Comparison of ENCODE assay signal across 8 mouse cellular contexts in genomic region chr4:129983764-129984420, GRCm38 (mm10). TPM values are rescaled to one million over a fixed set of nuclear protein-coding genes. Genes with fewer than 3 reads are reported as not detected.
A peak's percentile ranks its signal among the peaks of the same experiment; 100 is the strongest.
DNase-seq lines count a peak whose midpoint lies in the region; ATAC-seq and TF ChIP-seq lines count a peak whose summit lies in the region.

No protein-coding gene starts in this region.

- no peak overlapping the region for H3K4me3 ChIP-seq in bone marrow, adult 2 months (replicated peaks; ENCODE audit: control insufficient read depth, low read depth, low read length)
- H3K4me3 ChIP-seq in forebrain, embryonic 10.5 days, result peak overlapping the region; percentile 72
- H3K4me3 ChIP-seq in heart, embryonic 14.5 days (ENCODE audit: control insufficient read depth in 1 of 2, insufficient read depth in 1 of 2, low read depth in 1 of 2, low read length in 2 of 2), result peak overlapping the region; percentile 42 to 61
- H3K4me3 ChIP-seq in kidney, postnatal 0 days (replicated peaks; ENCODE audit: low read depth, low read length), result peak overlapping the region; percentile 51
- peak overlapping the region; percentile 71 for H3K4me3 ChIP-seq in limb, embryonic 15.5 days
- no peak overlapping the region for H3K4me3 ChIP-seq in myocyte
- H3K4me3 ChIP-seq in stomach, embryonic 16.5 days (replicated peaks; ENCODE audit: low read length), result peak overlapping the region; percentile 67

- no peak for TF ChIP-seq POLR2A in bone marrow, adult 2 months (IDR thresholded peaks at IDR 0.05; ENCODE audit: borderline replicate concordance, control insufficient read depth, low read depth, low read length)
- no peak for TF ChIP-seq POLR2A in myocyte (IDR thresholded peaks at IDR 0.05; ENCODE audit: insufficient read length, low read depth)

- no peaks in the 10 kb centered on the region for H3K36me3 ChIP-seq in forebrain, embryonic 10.5 days (replicated peaks)
- H3K36me3 ChIP-seq in heart, embryonic 14.5 days (ENCODE audit: control insufficient read depth, insufficient read depth, low read length), result no peaks in the 10 kb centered on the region
- H3K36me3 ChIP-seq in kidney, postnatal 0 days (ENCODE audit: insufficient read depth, low read length), result no peaks in the 10 kb centered on the region
- H3K36me3 ChIP-seq in limb, embryonic 15.5 days, result no peaks in the 10 kb centered on the region
- no peaks in the 10 kb centered on the region for H3K36me3 ChIP-seq in myocyte (ENCODE audit: control insufficient read depth, insufficient read depth)
- H3K36me3 ChIP-seq in stomach, embryonic 16.5 days (ENCODE audit: control insufficient read depth, insufficient read depth, low read length), result no peaks in the 10 kb centered on the region

- H3K27me3 ChIP-seq in forebrain, embryonic 10.5 days (ENCODE audit: poor library complexity, severe bottlenecking), result peaks cover 97% of the 10 kb centered on the region
- H3K27me3 ChIP-seq in heart, embryonic 14.5 days (ENCODE audit: control insufficient read depth, insufficient read depth, low read length), result peaks cover 57% of the 10 kb centered on the region
- peaks cover 30% of the 10 kb centered on the region for H3K27me3 ChIP-seq in kidney, postnatal 0 days (ENCODE audit: insufficient read depth, low read length)
- peaks cover 66% of the 10 kb centered on the region for H3K27me3 ChIP-seq in limb, embryonic 15.5 days
- H3K27me3 ChIP-seq in myocyte (ENCODE audit: control insufficient read depth, insufficient read depth, insufficient read length), result peaks cover 90% of the 10 kb centered on the region
- H3K27me3 ChIP-seq in stomach, embryonic 16.5 days (ENCODE audit: control insufficient read depth, insufficient read depth, low read length), result peaks cover 31% of the 10 kb centered on the region

- H3K79me2 ChIP-seq in myocyte (ENCODE audit: control insufficient read depth, insufficient read depth), result no peaks in the 10 kb centered on the region

- peak overlapping the region; percentile 97 for H3K4me2 ChIP-seq in heart, embryonic 14.5 days (ENCODE audit: low read length)
- H3K4me2 ChIP-seq in kidney, postnatal 0 days (ENCODE audit: low read length), result peak overlapping the region; percentile 93
- peak overlapping the region; percentile 97 for H3K4me2 ChIP-seq in limb, embryonic 15.5 days
- peak overlapping the region; percentile 61 for H3K4me2 ChIP-seq in myocyte (ENCODE audit: low read depth)
- peak overlapping the region; percentile 96 for H3K4me2 ChIP-seq in stomach, embryonic 16.5 days (ENCODE audit: low read depth, low read length)

- H3K27ac ChIP-seq in bone marrow, adult 2 months (ENCODE audit: control insufficient read depth, insufficient read depth, low read depth, low read length, poor library complexity), result no peak overlapping the region
- 0 out of 2 replicates have a peak overlapping the region, but pooled peaks have one; percentile 79 for H3K27ac ChIP-seq in forebrain, embryonic 10.5 days
- H3K27ac ChIP-seq in heart, embryonic 14.5 days (replicated peaks in 1 of 2; ENCODE audit: control insufficient read depth in 1 of 2, insufficient read depth in 1 of 2, low read depth in 2 of 2, low read length in 2 of 2), result no peak overlapping the region
- H3K27ac ChIP-seq in kidney, postnatal 0 days, result no peak overlapping the region
- peak overlapping the region; percentile 50; the same call in 1 of the 2 replicates for H3K27ac ChIP-seq in limb, embryonic 15.5 days
- H3K27ac ChIP-seq in stomach, embryonic 16.5 days (ENCODE audit: low read length), result no peak overlapping the region; the same call in 1 of the 2 replicates

- WGBS in bone marrow, adult 2 months, result 6% methylated on average over 15 of the region's 15 CpGs
- 6% methylated on average over 15 of the region's 15 CpGs for WGBS in forebrain, embryonic 10.5 days
- 3% methylated on average over 15 of the region's 15 CpGs for WGBS in heart, embryonic 14.5 days
- WGBS in kidney, postnatal 0 days, result 4% methylated on average over 14 of the region's 15 CpGs
- WGBS in limb, embryonic 15.5 days, result 4% methylated on average over 15 of the region's 15 CpGs
- 5% methylated on average over 15 of the region's 15 CpGs for WGBS in stomach, embryonic 16.5 days

- no peak for ATAC-seq in heart, embryonic 14.5 days (ENCODE audit: insufficient number of reproducible peaks, insufficient read depth, low FRiP score, low read depth)
- 0 out of 2 replicates have a peak, but pooled peaks have one; percentile 14 for ATAC-seq in kidney, postnatal 0 days (replicated peaks; ENCODE audit: low FRiP score, low read depth)
- no peak for ATAC-seq in limb, embryonic 15.5 days (ENCODE audit: insufficient number of reproducible peaks, low FRiP score, low TSS enrichment, low read depth)
- ATAC-seq in stomach, embryonic 16.5 days (ENCODE audit: insufficient read depth, low FRiP score), result no peak

- DNase-seq in B cell, adult 2 months, result peak; percentile 57 to 62
- DNase-seq in forebrain, embryonic 10.5 days (ENCODE audit: extremely low spot score, low spot score), result peak; percentile 69
- DNase-seq in kidney, postnatal 0 days (ENCODE audit: low spot score), result peak; percentile 74

- no peak overlapping the region for H3K9ac ChIP-seq in heart, embryonic 14.5 days (ENCODE audit: low read length)
- H3K9ac ChIP-seq in kidney, postnatal 0 days (ENCODE audit: low read depth, low read length), result 0 out of 2 replicates have a peak overlapping the region, but pooled peaks have one; percentile 56
- H3K9ac ChIP-seq in limb, embryonic 15.5 days, result no peak overlapping the region
- H3K9ac ChIP-seq in stomach, embryonic 16.5 days (ENCODE audit: low read length), result peak overlapping the region; percentile 81; the same call in 1 of the 2 replicates

- no peaks in the 10 kb centered on the region for H3K9me3 ChIP-seq in forebrain, embryonic 10.5 days
- no peaks in the 10 kb centered on the region for H3K9me3 ChIP-seq in heart, embryonic 14.5 days (ENCODE audit: control insufficient read depth, low read length)
- no peaks in the 10 kb centered on the region for H3K9me3 ChIP-seq in kidney, postnatal 0 days (replicated peaks; ENCODE audit: low read length)
- H3K9me3 ChIP-seq in limb, embryonic 15.5 days, result no peaks in the 10 kb centered on the region
- no peaks in the 10 kb centered on the region for H3K9me3 ChIP-seq in stomach, embryonic 16.5 days (replicated peaks; ENCODE audit: control insufficient read depth, low read length)

- no peak overlapping the region for H3ac ChIP-seq in myocyte (ENCODE audit: control insufficient read depth, insufficient read length)

- H3K4me1 ChIP-seq in bone marrow, adult 2 months (ENCODE audit: control insufficient read depth, insufficient read depth, low read length), result no peaks in the 10 kb centered on the region; the same call in none of the 2 replicates
- peaks cover 77% of the 10 kb centered on the region for H3K4me1 ChIP-seq in forebrain, embryonic 10.5 days
- peaks cover 15 to 23% of the 10 kb centered on the region in 2 experiments; a peak in 2 of 4 replicates for H3K4me1 ChIP-seq in heart, embryonic 14.5 days (ENCODE audit: control insufficient read depth in 2 of 2, insufficient read depth in 2 of 2, low read length in 2 of 2)
- peaks cover 16% of the 10 kb centered on the region for H3K4me1 ChIP-seq in kidney, postnatal 0 days (replicated peaks; ENCODE audit: insufficient read depth, low read length)
- H3K4me1 ChIP-seq in limb, embryonic 15.5 days, result peaks cover 65% of the 10 kb centered on the region
- peaks cover 37% of the 10 kb centered on the region for H3K4me1 ChIP-seq in stomach, embryonic 16.5 days (ENCODE audit: control insufficient read depth, insufficient read depth, low read length)

- TF ChIP-seq CTCF in bone marrow, adult 2 months (IDR thresholded peaks at IDR 0.05; ENCODE audit: control insufficient read depth, insufficient read depth, low read length), result peak; percentile 45
- peak; percentile 75 for TF ChIP-seq CTCF in kidney, postnatal 0 days (IDR thresholded peaks at IDR 0.05; ENCODE audit: low read depth)

TF ChIP-seq in myocyte, 11 proteins besides CTCF, POLR2A, EP300 and RAD21 (continues in another document):
- TF ChIP-seq TCF12 (IDR thresholded peaks at IDR 0.05; ENCODE audit: insufficient read depth, poor library complexity, severe bottlenecking) (no peak), POLR2AphosphoS2 (IDR thresholded peaks at IDR 0.05; ENCODE audit: insufficient read length, low read depth) (no peak), MAX (IDR thresholded peaks at IDR 0.05; ENCODE audit: low read depth) (no peak), USF1 (IDR thresholded peaks at IDR 0.05; ENCODE audit: low read depth) (no peak), SRF (IDR thresholded peaks at IDR 0.05; ENCODE audit: control insufficient read depth, insufficient read length, low read depth) (no peak), REST (IDR thresholded peaks at IDR 0.05; ENCODE audit: insufficient read depth, insufficient read length) (no peak), E2F4 (IDR thresholded peaks at IDR 0.05; ENCODE audit: insufficient read depth) (no peak), MYOD1 (IDR thresholded peaks at IDR 0.05; ENCODE audit: control insufficient read depth in 1 of 3, insufficient read length in 2 of 3, low read depth in 2 of 3) (no peak), TCF3 (IDR thresholded peaks at IDR 0.05; ENCODE audit: insufficient read length, low read depth) (no peak), MYOG (IDR thresholded peaks at IDR 0.05; ENCODE audit: control insufficient read depth in 1 of 3, insufficient read depth in 1 of 3, insufficient read length in 2 of 3, low read depth in 2 of 3) (no peak)

RNA-seq across cellular contexts. Expression of gene Adgrb2, which starts 0.8 kb away (rescaled TPM):
- polyA plus RNA-seq in bone marrow, adult 2 months (2011; ENCODE audit: insufficient read depth, insufficient read length, low replicate concordance, missing spikeins), result not detected in 2 replicates
- 0.84 and 1.4 TPM in 2 replicates for polyA plus RNA-seq in forebrain, embryonic 10.5 days (2016; fragmentation: Nextera tagmentation; extraction: Ambion mirVana)
- polyA plus RNA-seq in heart, embryonic 14.5 days (2014; fragmentation: Nextera tagmentation; extraction: Ambion mirVana), result 1.7 and 2.6 TPM in 2 replicates
- polyA plus RNA-seq in kidney, postnatal 0 days (2015; fragmentation: Nextera tagmentation; extraction: Ambion mirVana), result 0.78 and 1.8 TPM in 2 replicates
- polyA plus RNA-seq in limb, embryonic 15.5 days (2015; fragmentation: Nextera tagmentation; extraction: Ambion mirVana), result 3.6 and 4.7 TPM in 2 replicates
- 0.08 TPM for polyA plus RNA-seq in myocyte (2012; fragmentation: generic; extraction: Trizol)
- polyA plus RNA-seq in stomach, embryonic 16.5 days (2015; fragmentation: Nextera tagmentation; extraction: Ambion mirVana), result 1.6 and 1.9 TPM in 2 replicates

RNA-seq across cellular contexts. Expression of gene Spocd1, which starts 54.8 kb away (rescaled TPM):
- not detected in 2 replicates for polyA plus RNA-seq in bone marrow, adult 2 months (2011; ENCODE audit: insufficient read depth, insufficient read length, low replicate concordance, missing spikeins)
- not detected in 2 replicates for polyA plus RNA-seq in forebrain, embryonic 10.5 days (2016; fragmentation: Nextera tagmentation; extraction: Ambion mirVana)
- polyA plus RNA-seq in heart, embryonic 14.5 days (2014; fragmentation: Nextera tagmentation; extraction: Ambion mirVana), result 0.24 and 0.47 TPM in 2 replicates
- polyA plus RNA-seq in kidney, postnatal 0 days (2015; fragmentation: Nextera tagmentation; extraction: Ambion mirVana), result not detected in 2 replicates
- polyA plus RNA-seq in limb, embryonic 15.5 days (2015; fragmentation: Nextera tagmentation; extraction: Ambion mirVana), result 0.07 and 0.08 TPM in 2 replicates
- not detected for polyA plus RNA-seq in myocyte (2012; fragmentation: generic; extraction: Trizol)
- polyA plus RNA-seq in stomach, embryonic 16.5 days (2015; fragmentation: Nextera tagmentation; extraction: Ambion mirVana), result not detected in 2 replicates

Comparison
In these comparisons a context has a peak if more than half of its experiments do, and no peak if none do; other contexts are left out.
1. H3K27ac ChIP-seq: peak in forebrain, embryonic 10.5 days (single experiment) and limb, embryonic 15.5 days (single experiment); none in bone marrow, adult 2 months (single experiment), heart, embryonic 14.5 days (0 of 2), kidney, postnatal 0 days (single experiment) and stomach, embryonic 16.5 days (single experiment).
2. H3K4me3 ChIP-seq: peak in forebrain, embryonic 10.5 days (single experiment), heart, embryonic 14.5 days (2 of 2), kidney, postnatal 0 days (single experiment), limb, embryonic 15.5 days (single experiment) and stomach, embryonic 16.5 days (single experiment); none in bone marrow, adult 2 months (single experiment) and myocyte (single experiment).
3. H3K9ac ChIP-seq: peak in kidney, postnatal 0 days (single experiment) and stomach, embryonic 16.5 days (single experiment); none in heart, embryonic 14.5 days (single experiment) and limb, embryonic 15.5 days (single experiment).
4. Peak in every context shown above with its lines, with median percentiles within 50 percentile points of each other: DNase-seq and H3K4me2 ChIP-seq.